Mouse (Mus musculus): ENCODE measurements around the gene Zbtb22. TPM values are rescaled to one million over a fixed set of nuclear protein-coding genes. Genes with fewer than 3 reads are reported as not detected.

Zbtb22 gene
- polyA plus RNA-seq, 1 experiment from 2014 or later = 15.4 TPM

- peak; percentile 48 for ATAC-seq (ENCODE audit: insufficient read depth, low FRiP score, low read depth)
- Histone ChIP-seq H3K27me3 (replicated peaks) (no peaks in the 10 kb centered on the region), H3K27ac (peak overlapping the region; percentile 95), H3K9me3 (no peaks in the 10 kb centered on the region), H3K4me2 (peak overlapping the region; percentile 98), H3K4me3 (replicated peaks) (peak overlapping the region; percentile 82), H3K36me3 (peaks cover 20% of the 10 kb centered on the region), H3K9ac (peak overlapping the region; percentile 52), H3K4me1 (peaks cover 16% of the 10 kb centered on the region)
- 1% methylated on average over 43 of the region's 44 CpGs for WGBS
Observed at GRCm38 (mm10) chr17:33908331-33909076, 7.2 kb upstream of the Zbtb22 start.

- no peaks in the 10 kb centered on the region for H3K27me3 ChIP-seq (replicated peaks)
- H3K4me3 ChIP-seq (replicated peaks) = peak within 1 kb of the TSS; percentile 82
- peaks cover 16% of the 10 kb centered on the region for H3K4me1 ChIP-seq
- under 1% methylated on average over 68 of the region's 68 CpGs for WGBS
- peak within 1 kb of the TSS; percentile 98 for H3K4me2 ChIP-seq
- peak within 1 kb of the TSS; percentile 95 for H3K27ac ChIP-seq
- peak within 1 kb of the TSS; percentile 94 for H3K9ac ChIP-seq
- H3K9me3 ChIP-seq = no peaks in the 10 kb centered on the region
- peak; percentile 96 for ATAC-seq (ENCODE audit: insufficient read depth, low FRiP score, low read depth)
- H3K36me3 ChIP-seq = peaks cover 26% of the 10 kb centered on the region
Observed at GRCm38 (mm10) chr17:33909077-33909868, 6.4 kb upstream of the Zbtb22 start, which contains the start of gene Daxx. Gene Daxx, plus strand, starts transcription at chr17:33909414.

GRCm38 (mm10) chr17:33909869-33910250 lies 5.8 kb upstream of the Zbtb22 start:
- Histone ChIP-seq H3K36me3 (peaks cover 26% of the 10 kb centered on the region), H3K9ac (peak overlapping the region; percentile 94), H3K9me3 (no peaks in the 10 kb centered on the region), H3K4me1 (peaks cover 17% of the 10 kb centered on the region), H3K4me3 (replicated peaks) (peak overlapping the region; percentile 82), H3K27ac (peak overlapping the region; percentile 95), H3K27me3 (replicated peaks) (no peaks in the 10 kb centered on the region), H3K4me2 (peak overlapping the region; percentile 78)
- ATAC-seq (ENCODE audit: insufficient read depth, low FRiP score, low read depth) = no peak
- WGBS = 0% methylated on average over 14 of the region's 14 CpGs

- H3K4me3 ChIP-seq (replicated peaks) = peak overlapping the region; percentile 82
- H3K4me2 ChIP-seq = peak overlapping the region; percentile 78
- no peaks in the 10 kb centered on the region for H3K9me3 ChIP-seq
- ATAC-seq (ENCODE audit: insufficient read depth, low FRiP score, low read depth) = no peak
- peak overlapping the region; percentile 95 for H3K27ac ChIP-seq
- peaks cover 26% of the 10 kb centered on the region for H3K36me3 ChIP-seq
- peak overlapping the region; percentile 94 for H3K9ac ChIP-seq
- H3K4me1 ChIP-seq = peaks cover 21% of the 10 kb centered on the region
- H3K27me3 ChIP-seq (replicated peaks) = no peaks in the 10 kb centered on the region
- WGBS = 41% methylated on average over 11 of the region's 11 CpGs
Observed at GRCm38 (mm10) chr17:33910346-33911051, 5.2 kb upstream of the Zbtb22 start.

GRCm38 (mm10) chr17:33911052-33911812 lies 4.5 kb upstream of the Zbtb22 start:
- Histone ChIP-seq H3K36me3 (peaks cover 26% of the 10 kb centered on the region), H3K9me3 (no peaks in the 10 kb centered on the region), H3K4me3 (replicated peaks) (no peak overlapping the region), H3K27me3 (replicated peaks) (no peaks in the 10 kb centered on the region), H3K27ac (no peak overlapping the region), H3K4me1 (peaks cover 21% of the 10 kb centered on the region), H3K9ac (no peak overlapping the region), H3K4me2 (no peak overlapping the region)
- ATAC-seq (ENCODE audit: insufficient read depth, low FRiP score, low read depth) = no peak
- 91% methylated on average over 31 of the region's 31 CpGs for WGBS

GRCm38 (mm10) chr17:33911813-33912414 lies 3.8 kb upstream of the Zbtb22 start:
- WGBS = 89% methylated on average over 28 of the region's 28 CpGs
- H3K36me3 ChIP-seq = peaks cover 27% of the 10 kb centered on the region
- H3K9ac ChIP-seq = no peak overlapping the region
- no peak for ATAC-seq (ENCODE audit: insufficient read depth, low FRiP score, low read depth)
- H3K4me2 ChIP-seq = no peak overlapping the region
- H3K27me3 ChIP-seq (replicated peaks) = no peaks in the 10 kb centered on the region
- H3K9me3 ChIP-seq = no peaks in the 10 kb centered on the region
- peaks cover 24% of the 10 kb centered on the region for H3K4me1 ChIP-seq
- H3K4me3 ChIP-seq (replicated peaks) = no peak overlapping the region
- H3K27ac ChIP-seq = no peak overlapping the region

- peaks cover 40% of the 10 kb centered on the region for H3K36me3 ChIP-seq
- no peak overlapping the region for H3K4me3 ChIP-seq (replicated peaks)
- H3K27me3 ChIP-seq (replicated peaks) = no peaks in the 10 kb centered on the region
- no peak for ATAC-seq (ENCODE audit: insufficient read depth, low FRiP score, low read depth)
- peaks cover 29% of the 10 kb centered on the region for H3K4me1 ChIP-seq
- no peak overlapping the region for H3K27ac ChIP-seq
- no peak overlapping the region for H3K9ac ChIP-seq
- H3K9me3 ChIP-seq = no peaks in the 10 kb centered on the region
- no peak overlapping the region for H3K4me2 ChIP-seq
- whole genome bisulfite sequencing = 91% methylated on average over 10 of the region's 10 CpGs
Observed at GRCm38 (mm10) chr17:33913264-33913663, 2.4 kb upstream of the Zbtb22 start.

GRCm38 (mm10) chr17:33913905-33914304 lies 1.8 kb upstream of the Zbtb22 start:
- no peak overlapping the region for H3K4me3 ChIP-seq (replicated peaks)
- ATAC-seq (ENCODE audit: insufficient read depth, low FRiP score, low read depth) = no peak
- no peaks in the 10 kb centered on the region for H3K9me3 ChIP-seq
- 94% methylated on average over 8 of the region's 8 CpGs for WGBS
- H3K27me3 ChIP-seq (replicated peaks) = no peaks in the 10 kb centered on the region
- H3K9ac ChIP-seq = no peak overlapping the region
- peaks cover 34% of the 10 kb centered on the region for H3K4me1 ChIP-seq
- no peak overlapping the region for H3K27ac ChIP-seq
- peaks cover 42% of the 10 kb centered on the region for H3K36me3 ChIP-seq
- no peak overlapping the region for H3K4me2 ChIP-seq

GRCm38 (mm10) chr17:33914969-33915391 lies 724 bp upstream of the Zbtb22 start:
- Histone ChIP-seq H3K27me3 (replicated peaks) (no peaks in the 10 kb centered on the region), H3K4me1 (peaks cover 38% of the 10 kb centered on the region), H3K9ac (no peak overlapping the region), H3K4me3 (replicated peaks) (no peak overlapping the region; the same call in 1 of the 2 replicates), H3K27ac (0 out of 2 replicates have a peak overlapping the region, but pooled peaks have one; percentile 87), H3K4me2 (peak overlapping the region; percentile 70), H3K36me3 (peaks cover 42% of the 10 kb centered on the region), H3K9me3 (no peaks in the 10 kb centered on the region)
- no peak for ATAC-seq (ENCODE audit: insufficient read depth, low FRiP score, low read depth)
- 77% methylated on average over 13 of the region's 13 CpGs for WGBS

- under 1% methylated on average over 19 of the region's 20 CpGs for WGBS
- H3K27me3 ChIP-seq (replicated peaks) = no peaks in the 10 kb centered on the region
- H3K9me3 ChIP-seq = no peaks in the 10 kb centered on the region
- H3K9ac ChIP-seq = peak overlapping the region; percentile 29; the same call in 1 of the 2 replicates
- peaks cover 28% of the 10 kb centered on the region for H3K4me1 ChIP-seq
- peak overlapping the region; percentile 58 for H3K4me3 ChIP-seq (replicated peaks)
- ATAC-seq (ENCODE audit: insufficient read depth, low FRiP score, low read depth) = 0 out of 2 replicates have a peak, but pooled peaks have one; percentile 1
- H3K36me3 ChIP-seq = peaks cover 40% of the 10 kb centered on the region
- H3K27ac ChIP-seq = peak overlapping the region; percentile 87
- H3K4me2 ChIP-seq = peak overlapping the region; percentile 70
Observed at GRCm38 (mm10) chr17:33916294-33916693, 590 bp downstream of the Zbtb22 start.

Data from stomach, embryonic 15.5 days (tissue).